Mouse (Mus musculus): ENCODE data around the gene Pou2f2.
"Not testable (repeated sequence)": the region's sequence is repeated elsewhere in the genome, so short reads cannot be mapped to it uniquely, and the experiment has no call there.

Pou2f2 gene

DNA sequence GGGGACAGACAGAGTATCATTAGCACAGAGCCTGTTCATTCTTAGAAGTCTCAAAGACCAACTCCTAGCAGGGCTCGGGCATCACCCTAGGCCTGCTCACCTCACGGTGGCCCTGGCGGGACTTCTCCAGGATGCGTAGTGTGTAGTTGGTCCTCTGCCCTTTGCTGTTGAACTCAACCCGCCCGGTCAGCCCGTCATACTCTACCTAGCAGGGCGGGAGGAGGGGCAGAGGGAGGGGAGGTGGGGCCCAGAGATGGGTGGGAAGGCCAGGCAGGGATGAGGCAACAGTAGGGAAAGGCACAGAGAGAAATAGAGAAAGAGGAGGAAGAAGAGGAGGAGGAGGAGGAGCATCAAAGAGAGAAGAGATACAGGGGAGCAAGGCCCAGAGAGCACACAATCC is 121.1 kb downstream of the Pou2f2 start:
- no peak for DNase-seq

DNA sequence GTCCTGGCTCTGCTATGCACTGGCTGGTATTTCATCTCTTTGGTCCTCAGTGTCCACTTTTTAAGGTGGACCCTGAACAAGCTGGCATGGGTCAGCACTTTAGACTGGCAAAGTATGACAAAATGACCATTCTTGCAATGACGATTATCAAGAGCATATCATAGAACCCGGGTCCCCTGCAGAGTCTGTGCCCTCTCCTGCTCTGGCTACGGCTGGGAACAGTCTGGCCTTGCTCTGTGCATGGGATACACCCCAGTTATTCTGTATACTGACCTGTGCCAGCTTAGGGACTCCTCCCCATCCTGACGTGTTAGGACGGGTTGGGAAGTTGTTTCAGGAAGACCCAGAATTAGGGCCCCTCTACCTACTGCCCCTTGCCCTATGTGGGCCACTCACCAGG is 121.6 kb downstream of the Pou2f2 start:
- DNase-seq, result no peak

DNA sequence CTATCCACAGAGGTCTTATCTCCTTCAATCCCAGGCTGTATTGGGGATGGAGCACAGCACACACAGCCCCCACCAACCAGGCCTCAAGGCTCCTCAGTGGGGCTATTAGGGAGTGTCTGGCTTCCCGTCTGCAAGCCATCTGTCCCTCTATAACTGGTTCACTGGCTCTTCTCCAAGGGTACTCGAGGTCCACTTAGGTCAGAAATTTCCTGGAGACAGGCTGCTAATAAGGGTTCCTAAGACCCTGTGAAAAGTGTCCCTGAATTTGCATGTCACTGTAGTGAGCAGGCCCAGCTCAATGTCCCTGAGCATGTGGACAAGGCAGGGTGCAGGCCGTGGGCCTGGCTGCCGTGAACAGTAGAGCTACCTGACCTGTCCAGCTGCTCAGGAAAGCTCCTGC is 122.6 kb downstream of the Pou2f2 start:
- no peak for DNase-seq

DNA sequence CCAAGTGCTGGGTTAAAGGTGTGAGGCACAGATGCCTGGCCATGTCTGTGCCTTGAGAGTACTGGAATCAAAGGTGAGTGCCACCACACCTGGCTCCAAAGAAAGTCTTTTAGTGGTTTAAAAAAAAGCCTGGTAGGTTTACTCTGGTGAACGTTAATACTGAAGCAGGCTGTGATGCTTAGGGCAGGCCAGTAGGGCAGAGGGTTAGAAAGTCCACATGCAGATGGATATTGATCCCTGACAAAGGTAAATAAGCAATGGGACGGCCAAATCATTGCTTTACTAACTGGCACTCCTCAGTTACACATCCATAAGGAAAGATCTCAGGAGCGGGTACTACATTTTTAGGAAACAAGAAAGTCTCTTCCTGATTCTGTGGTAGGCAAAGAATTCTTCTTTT is 126.9 kb downstream of the Pou2f2 start:
- no peak for DNase-seq

DNA sequence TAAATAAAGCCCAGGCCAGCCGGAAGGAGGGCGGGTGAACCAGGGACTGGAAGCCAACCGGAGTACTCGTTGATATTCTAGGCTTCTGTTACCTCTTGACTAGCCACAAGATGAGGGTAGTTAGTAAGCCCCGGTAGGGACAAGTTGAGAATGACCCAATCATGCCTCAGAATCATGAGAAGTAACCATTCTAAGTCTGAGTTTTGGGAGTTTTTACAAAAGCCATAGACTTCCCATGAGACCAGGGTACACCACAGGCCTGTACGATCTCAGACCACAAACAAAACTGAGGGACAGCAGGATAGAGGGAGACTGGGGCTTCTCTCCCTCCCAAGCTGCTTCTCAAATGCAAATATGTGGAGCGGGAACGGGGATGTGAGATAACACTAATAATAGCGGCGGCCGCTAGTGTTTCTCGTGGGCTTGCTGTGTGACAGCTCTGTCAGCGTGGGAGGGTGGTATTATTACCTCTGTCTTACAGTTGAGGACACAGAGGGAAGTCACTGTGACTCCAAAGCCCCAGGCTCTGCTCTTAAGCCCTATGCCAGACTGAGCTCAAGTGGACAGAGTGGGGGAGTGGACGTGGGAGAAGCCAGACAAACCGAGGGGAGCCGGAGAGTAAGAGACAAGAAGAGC is 130.1 kb downstream of the Pou2f2 start:
- no peak for DNase-seq

DNA sequence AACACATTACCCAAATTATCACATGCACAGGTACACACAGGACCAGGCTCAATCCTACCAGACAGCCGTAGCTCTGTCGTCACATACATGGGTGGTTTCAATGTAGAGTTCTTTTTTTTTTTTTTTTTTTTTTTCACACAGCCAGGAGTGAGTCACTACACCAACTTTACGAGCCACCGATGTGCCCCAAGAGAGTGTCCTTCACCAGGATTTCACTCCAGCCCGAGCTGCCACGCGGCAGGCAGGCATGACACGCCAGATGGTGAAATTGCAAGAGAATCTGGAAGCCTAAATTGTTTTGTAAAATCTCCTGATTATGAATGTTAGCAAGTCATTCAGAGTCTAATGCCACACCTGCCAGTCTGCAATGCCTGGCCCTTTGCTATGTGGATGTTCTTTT is 132.2 kb downstream of the Pou2f2 start:
- no peak for DNase-seq

DNA sequence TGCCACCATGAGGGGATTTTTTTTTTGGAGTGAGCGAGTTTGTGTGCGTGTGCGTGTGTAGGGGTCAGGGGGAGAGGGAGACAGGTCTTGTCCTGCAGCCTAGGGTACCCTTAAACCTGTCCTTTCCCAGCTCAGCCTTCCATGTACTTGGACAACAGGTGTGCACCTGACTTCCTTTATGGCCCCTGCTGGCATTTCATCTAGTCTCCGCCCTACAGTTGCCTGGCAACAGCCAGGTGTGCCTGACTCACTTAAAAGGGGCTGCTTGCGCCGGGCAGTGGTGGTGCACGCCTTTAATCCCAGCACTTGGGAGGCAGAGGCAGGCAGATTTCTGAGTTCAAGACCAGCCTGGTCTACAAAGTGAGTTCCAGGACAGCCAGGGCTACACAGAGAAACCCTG is 134.9 kb downstream of the Pou2f2 start:
- DNase-seq, result not testable (repeated sequence)

DNA sequence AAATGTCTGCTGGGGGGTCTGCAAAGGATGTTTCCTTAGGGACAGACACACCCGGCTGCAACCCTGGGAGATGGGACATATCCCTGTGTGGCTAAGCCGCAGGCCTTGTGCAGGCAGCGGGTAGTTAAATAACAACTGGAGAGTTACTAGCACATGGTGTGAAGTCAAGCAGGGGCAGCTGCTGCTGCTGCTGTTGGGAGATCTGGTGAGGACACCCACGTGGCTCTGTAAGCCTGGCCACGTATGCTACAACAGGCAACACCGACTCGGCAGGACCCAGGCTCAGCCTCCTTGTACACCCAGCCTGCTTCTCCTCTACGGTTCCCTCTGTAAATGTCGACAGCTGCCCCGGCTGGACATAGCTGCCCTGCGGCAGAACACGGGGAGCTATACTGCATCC is 137.6 kb downstream of the Pou2f2 start:
- no peak for DNase-seq
